Mouse (Mus musculus) embryonic facial prominence, embryonic 15.5 days (tissue): ENCODE data around the gene Fbh1. TPM values are rescaled to one million over a fixed set of nuclear protein-coding genes. Genes with fewer than 3 reads are reported as not detected.

Experiments
- ATAC-seq: fragments of 200-750 bp; cut with Nextera tagmentation; 2 replicates; pipeline ENCODE4 v1.8.0; 2017; ENCODE audit warnings: low read depth, moderate TSS enrichment; ENCODE audit not compliant: insufficient number of reproducible peaks, low FRiP score, low TSS enrichment
- H3K27ac ChIP-seq: fragments of 300-500 bp; sonication (generic); replicated peaks from 2 replicates; pipeline ENCODE4 v1.5.1; 2015; ENCODE audit warnings: mild to moderate bottlenecking, inconsistent platforms
- H3K27me3 ChIP-seq: fragments of 300-500 bp; sonication (generic); 2 replicates; pipeline ENCODE4 v1.6.1; 2015; ENCODE audit warnings: inconsistent platforms
- H3K36me3 ChIP-seq: fragments of 300-500 bp; sonication (generic); 2 replicates; pipeline ENCODE4 v1.6.1; 2015; ENCODE audit warnings: mild to moderate bottlenecking, inconsistent platforms
- H3K4me1 ChIP-seq: fragments of 300-500 bp; sonication (generic); 2 replicates; pipeline ENCODE4 v1.6.1; 2015; ENCODE audit warnings: inconsistent platforms
- H3K4me2 ChIP-seq: fragments of 300-500 bp; sonication (generic); replicated peaks from 2 replicates; pipeline ENCODE4 v1.6.1; 2015; ENCODE audit warnings: mild to moderate bottlenecking, inconsistent platforms
- H3K4me3 ChIP-seq: fragments of 300-500 bp; sonication (generic); replicated peaks from 2 replicates; pipeline ENCODE4 v1.5.1; 2015; ENCODE audit warnings: mild to moderate bottlenecking, inconsistent platforms
- H3K9ac ChIP-seq: fragments of 300-500 bp; sonication (generic); 2 replicates; pipeline ENCODE4 v1.6.1; 2015; ENCODE audit warnings: inconsistent platforms
- H3K9me3 ChIP-seq: fragments of 300-500 bp; sonication (generic); replicated peaks from 2 replicates; pipeline ENCODE4 v1.6.1; 2016; ENCODE audit warnings: inconsistent platforms
- WGBS: fragments of 180-500 bp; shearing (Covaris S2); methylation state at CpG from one replicate; pipeline ENCODE4 v1.1.7; 2015; 5-methylcytosine and 5-hydroxymethylcytosine counted together
- polyA plus RNA-seq: library from polyadenylated mRNA; unstranded; fragments of >200 nt; fragmentation: Nextera tagmentation; extraction: Ambion mirVana; gene quantifications from 2 replicates; pipeline ENCODE4 v1.2.1, GENCODE M21; 2015

Gene Fbh1
- polyA plus RNA-seq, 1 experiment from 2014 or later, result 121 TPM

DNA sequence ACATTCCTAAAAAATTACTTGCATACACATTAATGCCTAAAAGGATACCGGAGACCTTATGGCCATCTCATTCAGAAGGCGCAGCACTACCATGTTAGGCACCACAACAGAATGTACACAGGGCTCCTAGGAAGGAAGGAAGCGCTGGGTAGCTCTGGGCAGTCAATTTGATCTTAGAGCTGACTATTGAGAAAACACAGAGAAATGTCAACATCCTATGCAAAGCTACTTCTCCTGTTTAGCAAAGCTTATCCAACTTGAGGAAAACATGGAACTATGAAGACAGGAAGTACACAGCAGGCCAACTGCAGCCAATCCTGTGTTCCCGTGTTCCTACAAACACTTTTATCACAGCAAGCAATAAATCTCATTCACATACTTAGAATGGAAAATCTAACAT, 5.7 kb downstream of the Fbh1 start:
- Histone ChIP-seq H3K9me3 (no peaks in the 10 kb centered on the region), H3K4me1 (peaks cover 8% of the 10 kb centered on the region), H3K9ac (no peak overlapping the region), H3K27ac (no peak overlapping the region), H3K4me2 (no peak overlapping the region), H3K4me3 (no peak overlapping the region), H3K36me3 (peaks cover 27% of the 10 kb centered on the region), H3K27me3 (no peaks in the 10 kb centered on the region)
- WGBS, result 95% methylated on average over 4 of the region's 4 CpGs
- no peak for ATAC-seq

DNA sequence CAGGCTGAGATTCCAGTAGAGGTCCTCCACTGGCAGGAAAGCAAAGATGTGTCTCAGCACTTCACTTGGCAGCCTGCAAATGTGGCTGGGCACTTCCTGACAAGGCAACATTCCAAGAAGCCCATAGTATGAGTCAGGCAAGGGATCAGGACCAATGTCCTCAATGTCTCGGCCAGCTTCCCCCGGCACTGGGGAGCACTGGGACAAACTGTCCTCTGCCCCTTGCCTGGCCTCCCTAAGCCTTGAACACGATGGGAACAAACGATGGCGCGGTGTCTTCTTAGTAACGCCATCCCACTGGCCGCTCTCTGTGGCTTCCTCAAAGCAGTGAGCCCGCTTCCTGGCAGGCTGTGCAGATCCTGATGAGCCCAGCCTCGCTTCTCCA, 10.2 kb downstream of the Fbh1 start:
- no peak for ATAC-seq
- H3K4me1 ChIP-seq, result no peaks in the 10 kb centered on the region
- no peaks in the 10 kb centered on the region for H3K27me3 ChIP-seq
- H3K27ac ChIP-seq, result no peak overlapping the region
- H3K9me3 ChIP-seq, result no peaks in the 10 kb centered on the region
- H3K4me3 ChIP-seq, result no peak overlapping the region
- 85% methylated on average over 10 of the region's 10 CpGs for WGBS
- H3K4me2 ChIP-seq, result no peak overlapping the region
- no peak overlapping the region for H3K9ac ChIP-seq
- peaks cover 65% of the 10 kb centered on the region for H3K36me3 ChIP-seq

DNA sequence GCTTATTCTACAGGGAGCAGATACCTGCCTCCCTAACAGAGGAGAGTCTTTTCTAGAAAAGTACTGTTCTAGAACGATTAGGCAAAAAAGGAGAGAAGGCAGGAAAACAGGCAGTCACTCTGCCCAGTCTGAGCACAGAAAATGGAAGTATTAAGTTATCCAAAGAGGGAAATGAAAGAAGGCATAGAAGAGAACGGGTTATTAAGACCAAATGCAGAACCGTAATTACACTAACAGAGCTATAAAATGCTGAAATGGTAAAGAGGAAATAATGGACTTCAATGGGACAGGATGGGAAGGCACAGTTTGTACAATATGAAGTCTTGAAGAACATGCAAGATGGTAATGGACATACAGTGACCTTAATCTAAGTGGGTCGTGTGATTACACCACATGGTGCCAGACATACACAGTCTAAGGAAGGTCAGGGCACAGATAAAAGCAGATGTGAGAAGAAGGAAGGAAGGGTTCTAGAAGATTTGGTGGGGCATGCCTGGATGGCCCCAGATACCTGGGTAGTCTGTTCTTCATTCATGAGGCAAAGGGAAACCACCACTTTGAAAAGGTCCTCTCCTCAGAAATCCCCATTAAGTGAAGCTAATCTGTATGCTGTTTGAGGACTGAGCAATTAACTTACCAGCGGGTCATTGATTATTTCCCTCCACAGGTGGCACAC, 10.8 kb downstream of the Fbh1 start:
- Histone ChIP-seq H3K9me3 (no peaks in the 10 kb centered on the region), H3K4me3 (no peak overlapping the region), H3K27me3 (no peaks in the 10 kb centered on the region), H3K36me3 (peaks cover 71% of the 10 kb centered on the region), H3K9ac (no peak overlapping the region), H3K4me1 (no peaks in the 10 kb centered on the region), H3K27ac (no peak overlapping the region), H3K4me2 (no peak overlapping the region)
- ATAC-seq, result no peak
- WGBS, result 75% methylated on average over 5 of the region's 5 CpGs

DNA sequence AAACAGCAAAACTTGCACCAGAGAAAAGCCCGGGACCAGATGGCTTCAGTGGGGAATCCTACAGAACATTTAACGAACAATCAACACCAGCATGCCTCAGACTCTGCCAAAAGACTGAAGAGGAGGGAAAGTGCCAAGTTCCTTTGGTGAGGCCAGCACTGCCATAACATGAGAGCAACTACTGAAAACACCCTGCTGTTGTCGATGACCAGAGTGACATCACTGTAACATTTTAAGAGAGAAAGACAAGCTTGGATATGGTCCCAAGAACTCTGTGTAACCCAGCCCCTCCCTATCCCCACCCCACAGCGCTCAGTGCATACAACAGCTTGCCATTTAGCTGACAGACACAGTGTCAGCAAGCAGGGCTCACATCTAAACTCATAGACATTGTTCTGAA, 11.7 kb downstream of the Fbh1 start:
- Histone ChIP-seq H3K4me1 (no peaks in the 10 kb centered on the region), H3K9me3 (no peaks in the 10 kb centered on the region), H3K36me3 (peaks cover 80% of the 10 kb centered on the region), H3K27ac (no peak overlapping the region), H3K9ac (no peak overlapping the region), H3K4me2 (no peak overlapping the region), H3K27me3 (no peaks in the 10 kb centered on the region), H3K4me3 (no peak overlapping the region)
- no peak for ATAC-seq
- 81% methylated on average over 4 of the region's 4 CpGs for WGBS

DNA sequence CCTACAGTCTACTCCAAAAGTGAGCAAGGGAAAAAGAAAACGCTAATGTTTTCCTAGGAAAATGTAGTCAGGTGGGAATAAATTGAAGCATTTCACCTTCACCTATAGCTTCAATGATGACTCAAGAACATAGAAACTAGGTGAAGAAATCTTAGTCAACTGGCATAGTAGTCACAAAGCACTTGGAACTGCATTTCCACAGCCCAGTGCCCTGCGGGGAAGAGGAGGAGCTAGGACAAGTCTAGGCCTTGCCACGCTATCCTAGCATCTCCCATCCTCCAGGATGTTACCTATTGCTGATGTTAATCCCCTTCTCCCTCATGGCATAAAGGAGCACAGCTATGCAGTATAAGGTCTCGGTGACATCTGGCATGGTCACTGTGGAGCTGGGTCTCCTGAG, 14.8 kb downstream of the Fbh1 start:
- ATAC-seq, result no peak
- 87% methylated on average over 4 of the region's 4 CpGs for WGBS

DNA sequence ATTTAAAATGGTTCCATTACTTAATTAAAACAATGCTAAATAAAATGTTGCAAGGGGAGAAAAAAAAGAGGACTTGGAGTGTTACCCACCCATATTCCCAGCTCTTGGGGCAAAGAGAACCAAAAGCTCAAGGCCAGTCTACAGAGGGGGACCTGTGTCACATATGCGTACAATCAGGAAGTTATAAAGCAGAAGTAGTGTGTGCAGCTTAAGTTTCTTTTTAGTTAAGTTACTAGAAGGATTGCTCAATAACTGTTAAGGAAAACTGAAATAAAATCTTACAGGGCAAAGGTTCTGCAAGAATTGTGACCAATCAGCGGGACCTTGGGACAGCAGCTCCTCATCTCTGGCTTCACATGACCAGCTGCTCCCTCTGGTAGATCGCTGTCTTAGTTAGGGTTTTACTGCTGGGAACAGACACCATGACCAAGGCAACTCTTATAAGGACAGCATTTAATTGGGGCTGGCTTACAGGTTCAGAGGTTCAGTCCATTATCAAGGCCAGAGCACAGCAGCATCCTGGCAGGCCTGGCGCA, 37.8 kb downstream of the Fbh1 start:
- Histone ChIP-seq H3K27ac (no peak overlapping the region), H3K4me3 (no peak overlapping the region), H3K4me2 (no peak overlapping the region), H3K36me3 (peaks cover 52% of the 10 kb centered on the region), H3K4me1 (no peaks in the 10 kb centered on the region), H3K27me3 (no peaks in the 10 kb centered on the region), H3K9me3 (no peaks in the 10 kb centered on the region), H3K9ac (no peak overlapping the region)
- WGBS, result 92% methylated on average over 4 of the region's 4 CpGs
- no peak for ATAC-seq

More for the DNA sequence above, 14.8 kb downstream of the Fbh1 start:
- Histone ChIP-seq H3K4me2 (no peak overlapping the region), H3K36me3 (peaks cover 93% of the 10 kb centered on the region), H3K4me3 (no peak overlapping the region), H3K4me1 (no peaks in the 10 kb centered on the region), H3K27ac (no peak overlapping the region), H3K9me3 (no peaks in the 10 kb centered on the region), H3K27me3 (no peaks in the 10 kb centered on the region), H3K9ac (no peak overlapping the region)

DNA sequence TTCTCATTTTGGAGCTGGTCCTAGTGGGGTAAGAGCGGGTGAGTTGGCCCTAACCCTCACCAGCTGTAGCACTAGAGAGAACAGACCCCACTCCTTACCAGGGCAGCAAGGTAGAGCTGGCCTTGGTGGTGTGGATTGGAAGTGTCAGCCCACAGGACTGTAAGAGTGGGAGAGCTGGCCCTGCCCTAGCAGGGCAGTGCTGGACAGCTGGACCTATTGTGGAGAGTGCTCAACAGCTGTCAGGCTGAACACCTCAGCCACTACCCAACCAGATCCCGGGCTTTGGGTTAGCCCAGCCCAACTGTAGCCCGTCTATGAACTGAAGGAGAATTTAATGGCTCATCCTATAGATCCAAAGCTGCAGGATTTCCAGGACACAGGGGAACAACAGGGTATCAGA, 38.6 kb downstream of the Fbh1 start:
- no peak overlapping the region for H3K9ac ChIP-seq
- 80% methylated on average over 3 of the region's 3 CpGs for WGBS
- no peak; the same call in 1 of the 2 replicates for ATAC-seq
- H3K9me3 ChIP-seq, result no peaks in the 10 kb centered on the region
- no peak overlapping the region for H3K4me2 ChIP-seq
- H3K36me3 ChIP-seq, result peaks cover 47% of the 10 kb centered on the region
- no peaks in the 10 kb centered on the region for H3K4me1 ChIP-seq
- no peaks in the 10 kb centered on the region for H3K27me3 ChIP-seq
- H3K4me3 ChIP-seq, result no peak overlapping the region
- H3K27ac ChIP-seq, result no peak overlapping the region

DNA sequence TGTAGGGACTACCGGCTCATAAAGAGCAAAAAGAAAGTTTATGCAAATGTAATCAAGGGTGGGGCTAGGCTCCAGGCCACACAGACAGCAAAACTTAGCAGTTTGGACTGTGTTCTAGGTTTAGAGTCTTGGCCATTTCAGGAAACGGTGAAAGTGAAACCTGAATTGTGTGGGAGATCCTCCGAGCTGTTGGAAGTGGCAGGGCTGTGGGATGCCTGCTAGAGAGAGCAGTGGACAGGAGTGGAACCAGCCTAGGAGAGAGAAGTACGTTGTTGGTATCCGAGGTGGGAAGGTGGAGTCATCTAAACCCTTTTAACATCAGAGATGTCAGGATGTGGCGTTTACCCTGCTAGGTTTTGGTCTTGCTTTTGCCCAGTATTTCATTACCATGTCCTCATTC, 41.5 kb downstream of the Fbh1 start:
- Histone ChIP-seq H3K4me1 (no peaks in the 10 kb centered on the region), H3K4me3 (no peak overlapping the region), H3K9ac (no peak overlapping the region), H3K36me3 (peaks cover 17% of the 10 kb centered on the region), H3K27ac (no peak overlapping the region), H3K9me3 (no peaks in the 10 kb centered on the region), H3K27me3 (no peaks in the 10 kb centered on the region), H3K4me2 (no peak overlapping the region)
- 87% methylated on average over 6 of the region's 6 CpGs for WGBS
- ATAC-seq, result no peak

DNA sequence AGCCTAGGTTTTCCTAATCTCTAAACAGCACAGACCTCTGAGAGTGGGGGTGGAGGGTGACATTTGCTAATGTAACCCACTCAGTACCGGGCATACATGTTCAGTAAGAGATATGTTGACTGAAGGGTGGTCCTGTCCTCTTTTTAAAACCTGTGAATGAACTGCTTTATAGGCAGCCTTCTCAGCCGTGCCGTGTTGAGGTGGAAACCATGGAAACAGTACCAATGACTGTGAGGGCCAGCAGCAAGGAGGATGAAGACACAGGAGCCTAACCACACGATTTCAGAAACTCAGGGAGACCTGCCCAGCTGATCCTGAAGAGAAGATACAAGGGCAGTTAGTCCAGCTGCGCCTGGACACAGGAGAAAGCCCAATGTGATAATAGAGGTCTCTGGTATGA, 44.4 kb downstream of the Fbh1 start:
- Histone ChIP-seq H3K27ac (no peak overlapping the region), H3K4me2 (no peak overlapping the region), H3K36me3 (0 out of 2 replicates have a peak, but pooled peaks cover 2% of the 10 kb centered on the region), H3K9me3 (no peaks in the 10 kb centered on the region), H3K9ac (no peak overlapping the region), H3K4me3 (no peak overlapping the region), H3K4me1 (no peaks in the 10 kb centered on the region), H3K27me3 (no peaks in the 10 kb centered on the region)
- no peak for ATAC-seq
- WGBS, result 62% methylated on average over 5 of the region's 5 CpGs

DNA sequence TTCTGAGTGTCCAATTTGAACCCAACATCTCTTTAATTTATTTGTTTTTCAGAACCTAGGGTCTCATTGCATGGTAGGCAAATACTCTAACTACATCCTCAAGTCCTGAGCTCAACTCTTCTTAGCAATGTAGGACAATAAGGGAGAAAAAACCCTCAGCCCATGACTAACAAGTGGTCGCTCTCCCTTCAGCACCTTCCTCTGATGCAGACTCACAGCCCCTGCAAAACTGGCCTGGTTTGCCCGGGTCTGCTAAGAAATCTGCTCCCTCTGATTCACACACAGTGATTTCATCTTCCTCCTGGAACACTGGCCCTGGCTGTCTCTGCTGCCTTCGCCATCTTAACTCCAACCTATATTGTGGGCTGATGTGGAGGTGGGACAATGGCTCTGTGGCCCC, 48.3 kb downstream of the Fbh1 start:
- no peak overlapping the region for H3K9ac ChIP-seq
- WGBS, result 42% methylated on average over 3 of the region's 3 CpGs
- H3K36me3 ChIP-seq, result no peaks in the 10 kb centered on the region
- no peaks in the 10 kb centered on the region for H3K4me1 ChIP-seq
- H3K9me3 ChIP-seq, result no peaks in the 10 kb centered on the region
- no peak overlapping the region for H3K27ac ChIP-seq
- no peak overlapping the region for H3K4me2 ChIP-seq
- no peak overlapping the region for H3K4me3 ChIP-seq
- H3K27me3 ChIP-seq, result no peaks in the 10 kb centered on the region
- no peak for ATAC-seq

DNA sequence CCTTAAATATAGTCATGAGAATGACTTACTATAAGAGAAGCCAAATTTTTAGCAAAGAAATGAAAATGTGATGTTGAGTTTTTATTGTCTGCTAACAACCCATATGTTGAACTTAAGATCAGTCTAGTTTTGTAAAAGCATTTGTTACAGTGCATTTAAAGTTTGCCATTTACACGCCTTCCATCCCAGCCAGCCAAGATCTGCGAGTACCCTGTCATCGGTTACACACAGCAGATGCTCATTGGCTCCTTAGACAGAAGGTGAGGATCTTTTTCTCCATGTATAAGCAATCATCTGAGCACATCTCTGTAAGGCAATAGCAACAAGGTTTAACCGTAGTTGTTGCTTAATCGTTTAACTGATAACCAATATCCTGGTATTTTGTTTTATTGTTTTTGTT, 49.8 kb downstream of the Fbh1 start:
- H3K4me3 ChIP-seq, result no peak overlapping the region
- H3K4me2 ChIP-seq, result no peak overlapping the region
- no peaks in the 10 kb centered on the region for H3K27me3 ChIP-seq
- ATAC-seq, result no peak
- H3K4me1 ChIP-seq, result no peaks in the 10 kb centered on the region
- H3K9ac ChIP-seq, result no peak overlapping the region
- no peaks in the 10 kb centered on the region for H3K36me3 ChIP-seq
- H3K9me3 ChIP-seq, result no peaks in the 10 kb centered on the region
- no peak overlapping the region for H3K27ac ChIP-seq
- 91% methylated on average over 5 of the region's 5 CpGs for WGBS

DNA sequence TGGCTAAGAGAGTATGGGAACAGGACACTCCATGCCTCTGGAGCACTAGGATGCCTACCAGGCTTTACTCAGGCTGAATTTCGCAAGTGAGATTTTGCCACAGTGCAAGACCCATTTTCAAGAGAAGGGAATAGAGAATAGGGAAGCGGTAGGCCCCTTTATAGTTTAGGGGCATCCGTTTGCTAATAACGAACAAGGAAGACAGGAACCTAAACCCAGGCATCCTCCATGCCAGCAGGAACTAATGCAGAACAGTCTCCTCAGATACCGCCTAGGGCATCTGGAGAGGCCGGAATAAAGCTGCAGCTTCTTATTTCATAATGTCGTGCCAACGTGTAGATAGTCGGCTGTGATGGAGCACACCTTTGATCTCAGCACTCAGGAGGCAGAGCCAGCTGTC, 54.8 kb downstream of the Fbh1 start:
- Histone ChIP-seq H3K36me3 (no peaks in the 10 kb centered on the region), H3K9me3 (no peaks in the 10 kb centered on the region), H3K27me3 (no peaks in the 10 kb centered on the region), H3K4me3 (no peak overlapping the region), H3K4me2 (no peak overlapping the region), H3K27ac (no peak overlapping the region), H3K4me1 (no peaks in the 10 kb centered on the region), H3K9ac (no peak overlapping the region)
- WGBS, result 59% methylated on average over 9 of the region's 9 CpGs
- no peak for ATAC-seq
